Comparison of ENCODE assay signal across 9 mouse cellular contexts in the genomic region with DNA sequence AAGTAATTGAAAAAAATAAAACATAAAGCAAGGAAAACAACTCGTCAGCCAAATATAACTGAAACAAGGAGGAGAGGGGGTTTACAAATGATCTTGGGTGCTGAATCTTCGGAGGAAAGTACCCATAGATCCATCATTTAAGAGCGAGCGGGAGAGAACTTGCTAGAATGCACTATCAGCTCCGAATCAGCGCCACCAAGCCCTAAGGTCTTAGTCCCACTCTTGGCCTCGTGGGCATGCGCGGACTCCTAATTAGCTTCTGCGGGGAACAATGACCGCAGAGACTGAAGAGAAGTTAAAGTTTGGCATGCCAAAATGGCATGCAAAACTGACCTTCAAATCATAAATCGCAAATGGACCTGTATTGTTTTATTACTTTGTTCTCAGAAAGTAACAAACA. TPM values are rescaled to one million over a fixed set of nuclear protein-coding genes. Genes with fewer than 3 reads are reported as not detected.
DNase-seq lines count a peak whose midpoint lies in the region; ATAC-seq and TF ChIP-seq lines count a peak whose summit lies in the region.
"Had no signal": no experiment of that assay in that cellular context is flagged by ENCODE, and none has a peak within 500 bp of the region (broad histone marks: within the 10 kb centered on the region; RNA-seq: fewer than 3 reads in every experiment).

No protein-coding gene starts in this region.

- no peak for ATAC-seq in heart, postnatal 0 days (ENCODE audit: insufficient read depth, low read depth)
- no peak for ATAC-seq in forebrain, postnatal 0 days
- no peak for ATAC-seq in midbrain, embryonic 15.5 days (replicated peaks)

- intact Hi-C loops in left cerebral cortex, postnatal 10 days (cut with DNase I), result loop anchor here (5.0 kb wide), 1 partner anchor 35 kb away; no protein-coding TSS in a partner anchor

- peaks cover 5% of the 10 kb centered on the region; the same call in 1 of the 2 replicates for H3K4me1 ChIP-seq in heart, postnatal 0 days (ENCODE audit: control insufficient read depth, insufficient read depth)
- H3K4me1 ChIP-seq in forebrain, postnatal 0 days (ENCODE audit: insufficient read depth), result peaks cover 7% of the 10 kb centered on the region; the same call in 1 of the 2 replicates
- H3K4me1 ChIP-seq in midbrain, embryonic 15.5 days, result peaks cover 18% of the 10 kb centered on the region

- H3K4me3 ChIP-seq in heart, postnatal 0 days (ENCODE audit: low read depth, low read length), result peak overlapping the region; percentile 75; the same call in 1 of the 2 replicates
- peak overlapping the region; percentile 59 for H3K4me3 ChIP-seq in forebrain, postnatal 0 days (ENCODE audit: low read depth, low read length)
- H3K4me3 ChIP-seq in midbrain, embryonic 15.5 days, result peak overlapping the region; percentile 73

- WGBS in heart, postnatal 0 days, result 80% methylated on average over 12 of the region's 12 CpGs
- 32% methylated on average over 12 of the region's 12 CpGs for WGBS in forebrain, postnatal 0 days
- 49% methylated on average over 12 of the region's 12 CpGs for WGBS in midbrain, embryonic 15.5 days

- TF ChIP-seq CTCF in heart, postnatal 0 days (IDR thresholded peaks at IDR 0.05; ENCODE audit: low read depth), result no peak
- no peak for TF ChIP-seq CTCF in forebrain, postnatal 0 days (IDR thresholded peaks at IDR 0.05; ENCODE audit: low read depth)

- H3K36me3 ChIP-seq in heart, postnatal 0 days (replicated peaks; ENCODE audit: control insufficient read depth, insufficient read depth, low read length), result no peaks in the 10 kb centered on the region
- H3K36me3 ChIP-seq in forebrain, postnatal 0 days (ENCODE audit: insufficient read depth), result no peaks in the 10 kb centered on the region
- H3K36me3 ChIP-seq in midbrain, embryonic 15.5 days (replicated peaks), result no peaks in the 10 kb centered on the region

- H3K9me3 ChIP-seq in heart, postnatal 0 days (replicated peaks; ENCODE audit: control insufficient read depth, low read length), result no peaks in the 10 kb centered on the region
- H3K9me3 ChIP-seq in forebrain, postnatal 0 days (ENCODE audit: low read length), result no peaks in the 10 kb centered on the region
- no peaks in the 10 kb centered on the region for H3K9me3 ChIP-seq in midbrain, embryonic 15.5 days

- no peak overlapping the region for H3K9ac ChIP-seq in heart, postnatal 0 days (replicated peaks; ENCODE audit: low read depth, low read length)
- 0 out of 2 replicates have a peak overlapping the region, but pooled peaks have one; percentile 73 for H3K9ac ChIP-seq in forebrain, postnatal 0 days
- H3K9ac ChIP-seq in midbrain, embryonic 15.5 days, result no peak overlapping the region

- TF ChIP-seq EP300 in heart, postnatal 0 days (IDR thresholded peaks at IDR 0.05; ENCODE audit: low read depth), result no peak

- H3K27ac ChIP-seq in heart, postnatal 0 days (ENCODE audit: low read depth), result no peak overlapping the region
- H3K27ac ChIP-seq in forebrain, postnatal 0 days (ENCODE audit: low read depth, low read length), result no peak overlapping the region
- no peak overlapping the region for H3K27ac ChIP-seq in midbrain, embryonic 15.5 days

- DNase-seq in heart, postnatal 0 days (ENCODE audit: low spot score), result no peak
- DNase-seq in heart, adult 18-20 months, result no peak
- peak; percentile 36 for DNase-seq in MEL-GATA-1-ER (ENCODE audit: extremely low read depth, low read depth)
- no peak for DNase-seq in forebrain, postnatal 0 days
- DNase-seq in adrenal gland, postnatal 14 days, result no peak
- DNase-seq in left cerebral cortex, postnatal 10 days (ENCODE audit: extremely low spot score in 1 of 2, low spot score in 2 of 2), result no peak
- DNase-seq in testis, postnatal 10 days (ENCODE audit: low spot score), result no peak
- DNase-seq: cerebellum, postnatal 36 days had no signal

- H3K4me2 ChIP-seq in heart, postnatal 0 days (ENCODE audit: low read depth, low read length), result peak overlapping the region; percentile 98
- peak overlapping the region; percentile 97 for H3K4me2 ChIP-seq in forebrain, postnatal 0 days (ENCODE audit: low read depth)
- H3K4me2 ChIP-seq in midbrain, embryonic 15.5 days, result peak overlapping the region; percentile 90; the same call in 1 of the 2 replicates

- peaks cover 12% of the 10 kb centered on the region; the same call in 1 of the 2 replicates for H3K27me3 ChIP-seq in heart, postnatal 0 days (ENCODE audit: control insufficient read depth, insufficient read depth, low read length)
- H3K27me3 ChIP-seq in forebrain, postnatal 0 days (ENCODE audit: insufficient read depth, low read length), result no peaks in the 10 kb centered on the region
- H3K27me3 ChIP-seq in midbrain, embryonic 15.5 days (replicated peaks), result peaks cover 15% of the 10 kb centered on the region; the same call in 1 of the 2 replicates

RNA-seq across cellular contexts. Expression of a gene that starts 2.2 kb away (rescaled TPM):
- total RNA-seq in heart, postnatal 0 days (2014; rRNA removed; ENCODE audit: low replicate concordance), result 50.9 and 52.2 TPM in 2 replicates
- polyA plus RNA-seq in heart, postnatal 0 days (2015; fragmentation: Nextera tagmentation; extraction: Ambion mirVana), result 38.8 and 41.5 TPM in 2 replicates
- 10 to 100 TPM; 20.4 to 22.9 TPM for total RNA-seq in heart, adult 18-20 months (2021)
- total RNA-seq in forebrain, postnatal 0 days (2014; rRNA removed), result 59.2 and 72.0 TPM in 2 replicates
- 51.8 and 58.0 TPM in 2 replicates for polyA plus RNA-seq in forebrain, postnatal 0 days (2015; fragmentation: Nextera tagmentation; extraction: Ambion mirVana)
- 47.3 and 52.4 TPM in 2 replicates for polyA plus RNA-seq in midbrain, embryonic 15.5 days (2015; fragmentation: Nextera tagmentation; extraction: Ambion mirVana)
- total RNA-seq in adrenal gland, postnatal 14 days (2021), result 60.2 and 71.6 TPM in 2 replicates
- 10 to 100 TPM; 42.7 to 51.8 TPM for total RNA-seq in left cerebral cortex, postnatal 10 days (2021)
